Mouse (Mus musculus) spleen, adult 2 months (tissue): ENCODE data around the gene Metap1d.

Experiments used
- CTCF ChIP-seq: fragments of 200-500 bp; IDR thresholded peaks from 2 replicates; pipeline ENCODE4 v1.5.1; 2011; ENCODE audit warnings: mild to moderate bottlenecking, inconsistent platforms; ENCODE audit not compliant: insufficient read depth, insufficient read length, insufficient replicate concordance; ENCODE audit errors: extremely low read depth
- POLR2A ChIP-seq: fragments of 200-500 bp; IDR thresholded peaks from 2 replicates; pipeline ENCODE4 v1.6.1; 2011; ENCODE audit warnings: low read depth, low read length, inconsistent platforms

GRCm38 (mm10) chr2:71531124-71531590 is 78.1 kb downstream of the Metap1d start:
- TF ChIP-seq CTCF (no peak), POLR2A (no peak)
